ENCODE assay signal across 18 mouse cellular contexts in genomic region chr15:24786336-24786735, GRCm38 (mm10).
"Had no signal": no experiment of that assay in that cellular context is flagged by ENCODE, and none has a peak within 500 bp of the region (broad histone marks: within the 10 kb centered on the region; RNA-seq: fewer than 3 reads in every experiment).

No protein-coding gene starts in this region.

- H3K9me3 ChIP-seq: kidney, embryonic 15.5 days; limb, embryonic 12.5 days; liver, embryonic 13.5 days; midbrain, embryonic 12.5 days; midbrain, embryonic 15.5 days; neural tube, embryonic 12.5 days; neural tube, embryonic 15.5 days; stomach, embryonic 15.5 days had no signal

- ATAC-seq: midbrain, embryonic 15.5 days had no signal

- H3K27me3 ChIP-seq: kidney, embryonic 15.5 days; limb, embryonic 12.5 days; liver, embryonic 13.5 days; midbrain, embryonic 12.5 days; midbrain, embryonic 15.5 days; neural tube, embryonic 12.5 days; neural tube, embryonic 15.5 days; stomach, embryonic 15.5 days had no signal

- H3K36me3 ChIP-seq: kidney, embryonic 15.5 days; limb, embryonic 12.5 days; liver, embryonic 13.5 days; midbrain, embryonic 12.5 days; midbrain, embryonic 15.5 days; neural tube, embryonic 12.5 days; neural tube, embryonic 15.5 days; stomach, embryonic 15.5 days had no signal

- H3K9ac ChIP-seq: kidney, embryonic 15.5 days; limb, embryonic 12.5 days; liver, embryonic 13.5 days; midbrain, embryonic 12.5 days; midbrain, embryonic 15.5 days; neural tube, embryonic 12.5 days; neural tube, embryonic 15.5 days; stomach, embryonic 15.5 days had no signal

- H3K4me2 ChIP-seq: kidney, embryonic 15.5 days; limb, embryonic 12.5 days; liver, embryonic 13.5 days; midbrain, embryonic 12.5 days; midbrain, embryonic 15.5 days; neural tube, embryonic 12.5 days; neural tube, embryonic 15.5 days; stomach, embryonic 15.5 days had no signal

- H3K27ac ChIP-seq: kidney, embryonic 15.5 days; limb, embryonic 12.5 days; liver, embryonic 13.5 days; midbrain, embryonic 12.5 days; midbrain, embryonic 15.5 days; neural tube, embryonic 12.5 days; neural tube, embryonic 15.5 days; stomach, embryonic 15.5 days had no signal

- H3K4me3 ChIP-seq: kidney, embryonic 15.5 days; limb, embryonic 12.5 days; liver, embryonic 13.5 days; midbrain, embryonic 12.5 days; midbrain, embryonic 15.5 days; neural tube, embryonic 12.5 days; neural tube, embryonic 15.5 days; stomach, embryonic 15.5 days had no signal

- DNase-seq: kidney, adult 2 months; kidney, postnatal 14 days; kidney, postnatal 4 days; liver, embryonic 13.5 days; lung, adult 2 months; lung, postnatal 14 days; lung, postnatal 4 days; right cerebral cortex, adult 18-20 months; right cerebral cortex, postnatal 14 days; spleen, adult 18-20 months; thymus, postnatal 25 days had no signal

- H3K4me1 ChIP-seq: kidney, embryonic 15.5 days; limb, embryonic 12.5 days; liver, embryonic 13.5 days; midbrain, embryonic 12.5 days; midbrain, embryonic 15.5 days; neural tube, embryonic 12.5 days; neural tube, embryonic 15.5 days; stomach, embryonic 15.5 days had no signal
